Mouse (Mus musculus): ENCODE results near the gene Ovgp1. TPM values are rescaled to one million over a fixed set of nuclear protein-coding genes. Genes with fewer than 3 reads are reported as not detected.

Gene Ovgp1
- polyA plus RNA-seq, 1 experiment from 2014 or later = 4.1 TPM

- no peak for DNase-seq (ENCODE audit: low spot score)
- Histone ChIP-seq H3K4me1 (replicated peaks; ENCODE audit: control insufficient read depth, insufficient read depth, low read length) (no peaks in the 10 kb centered on the region), H3K27me3 (ENCODE audit: control insufficient read depth, insufficient read depth, low read length) (no peaks in the 10 kb centered on the region), H3K27ac (no peak overlapping the region), H3K36me3 (replicated peaks; ENCODE audit: control insufficient read depth, insufficient read depth) (peaks cover 4% of the 10 kb centered on the region), H3K9ac (no peak overlapping the region), H3K9me3 (ENCODE audit: control insufficient read depth, low read length) (no peaks in the 10 kb centered on the region), H3K4me2 (replicated peaks) (no peak overlapping the region), H3K4me3 (replicated peaks; ENCODE audit: low read length) (no peak overlapping the region)
- 83% methylated on average over 5 of the region's 5 CpGs for WGBS
- ATAC-seq (ENCODE audit: low FRiP score) = no peak
These were observed 38.5 kb upstream of the Ovgp1 start for GRCm38 (mm10) chr3:105935033-105935432.

GRCm38 (mm10) chr3:105936111-105936510 lies 37.4 kb upstream of the Ovgp1 start:
- Histone ChIP-seq H3K27ac (no peak overlapping the region), H3K4me1 (replicated peaks; ENCODE audit: control insufficient read depth, insufficient read depth, low read length) (no peaks in the 10 kb centered on the region), H3K9me3 (ENCODE audit: control insufficient read depth, low read length) (no peaks in the 10 kb centered on the region), H3K27me3 (ENCODE audit: control insufficient read depth, insufficient read depth, low read length) (no peaks in the 10 kb centered on the region), H3K4me3 (replicated peaks; ENCODE audit: low read length) (no peak overlapping the region), H3K36me3 (replicated peaks; ENCODE audit: control insufficient read depth, insufficient read depth) (peaks cover 15% of the 10 kb centered on the region), H3K9ac (no peak overlapping the region), H3K4me2 (replicated peaks) (no peak overlapping the region)
- 96% methylated on average over 4 of the region's 4 CpGs for WGBS
- no peak for DNase-seq (ENCODE audit: low spot score)
- no peak for ATAC-seq (ENCODE audit: low FRiP score)

- H3K9me3 ChIP-seq (ENCODE audit: control insufficient read depth, low read length) = no peaks in the 10 kb centered on the region
- no peak overlapping the region for H3K4me2 ChIP-seq (replicated peaks)
- no peaks in the 10 kb centered on the region for H3K4me1 ChIP-seq (replicated peaks; ENCODE audit: control insufficient read depth, insufficient read depth, low read length)
- H3K4me3 ChIP-seq (replicated peaks; ENCODE audit: low read length) = no peak overlapping the region
- no peaks in the 10 kb centered on the region for H3K27me3 ChIP-seq (ENCODE audit: control insufficient read depth, insufficient read depth, low read length)
- no peak overlapping the region for H3K27ac ChIP-seq
- DNase-seq (ENCODE audit: low spot score) (no peak), ATAC-seq (ENCODE audit: low FRiP score) (no peak)
- no peak overlapping the region for H3K9ac ChIP-seq
- peaks cover 85% of the 10 kb centered on the region for H3K36me3 ChIP-seq (replicated peaks; ENCODE audit: control insufficient read depth, insufficient read depth)
- 98% methylated on average over 7 of the region's 7 CpGs for WGBS
These were observed 22.2 kb upstream of the Ovgp1 start for GRCm38 (mm10) chr3:105951348-105951747.

GRCm38 (mm10) chr3:105957235-105957634 lies 16.3 kb upstream of the Ovgp1 start:
- DNase-seq (ENCODE audit: low spot score) = no peak
- Histone ChIP-seq H3K9me3 (ENCODE audit: control insufficient read depth, low read length) (no peaks in the 10 kb centered on the region), H3K4me2 (replicated peaks) (peak overlapping the region; percentile 85; the same call in 1 of the 2 replicates), H3K4me1 (replicated peaks; ENCODE audit: control insufficient read depth, insufficient read depth, low read length) (peaks cover 23% of the 10 kb centered on the region), H3K27ac (no peak overlapping the region), H3K4me3 (replicated peaks; ENCODE audit: low read length) (no peak overlapping the region), H3K27me3 (ENCODE audit: control insufficient read depth, insufficient read depth, low read length) (no peaks in the 10 kb centered on the region), H3K36me3 (replicated peaks; ENCODE audit: control insufficient read depth, insufficient read depth) (peaks cover 47% of the 10 kb centered on the region), H3K9ac (peak overlapping the region; percentile 89)
- ATAC-seq (ENCODE audit: low FRiP score) = no peak
- WGBS = 91% methylated on average over 1 of the region's 1 CpGs

GRCm38 (mm10) chr3:105958204-105958603 lies 15.3 kb upstream of the Ovgp1 start:
- WGBS = 43% methylated on average over 5 of the region's 5 CpGs
- Histone ChIP-seq H3K4me1 (replicated peaks; ENCODE audit: control insufficient read depth, insufficient read depth, low read length) (peaks cover 23% of the 10 kb centered on the region), H3K4me2 (replicated peaks) (peak overlapping the region; percentile 85), H3K9me3 (ENCODE audit: control insufficient read depth, low read length) (no peaks in the 10 kb centered on the region), H3K27me3 (ENCODE audit: control insufficient read depth, insufficient read depth, low read length) (no peaks in the 10 kb centered on the region), H3K36me3 (replicated peaks; ENCODE audit: control insufficient read depth, insufficient read depth) (peaks cover 47% of the 10 kb centered on the region), H3K27ac (no peak overlapping the region), H3K4me3 (replicated peaks; ENCODE audit: low read length) (peak overlapping the region; percentile 71), H3K9ac (peak overlapping the region; percentile 89)
- DNase-seq (ENCODE audit: low spot score) (no peak), ATAC-seq (ENCODE audit: low FRiP score) (no peak)

- Histone ChIP-seq H3K9ac (peak within 1 kb of the TSS; percentile 89), H3K27me3 (ENCODE audit: control insufficient read depth, insufficient read depth, low read length) (no peaks in the 10 kb centered on the region), H3K4me3 (replicated peaks; ENCODE audit: low read length) (peak within 1 kb of the TSS; percentile 71), H3K36me3 (replicated peaks; ENCODE audit: control insufficient read depth, insufficient read depth) (peaks cover 49% of the 10 kb centered on the region), H3K9me3 (ENCODE audit: control insufficient read depth, low read length) (no peaks in the 10 kb centered on the region), H3K4me2 (replicated peaks) (peak within 1 kb of the TSS; percentile 85), H3K4me1 (replicated peaks; ENCODE audit: control insufficient read depth, insufficient read depth, low read length) (peaks cover 23% of the 10 kb centered on the region), H3K27ac (peak within 1 kb of the TSS; percentile 80)
- DNase-seq (ENCODE audit: low spot score) (peak; percentile 100), ATAC-seq (ENCODE audit: low FRiP score) (peak; percentile 97)
- under 1% methylated on average over 51 of the region's 52 CpGs for WGBS
These were observed 14.4 kb upstream of the Ovgp1 start, which contains the start of gene Wdr77 for GRCm38 (mm10) chr3:105958974-105959580. Gene Wdr77 (plus strand): TSS chr3:105959369.

- peak overlapping the region; percentile 89 for H3K9ac ChIP-seq
- WGBS = 1% methylated on average over 26 of the region's 26 CpGs
- ATAC-seq (ENCODE audit: low FRiP score) (peak; percentile 79), DNase-seq (ENCODE audit: low spot score) (peak; percentile 59)
- H3K27ac ChIP-seq = peak overlapping the region; percentile 67; the same call in 1 of the 2 replicates
- peak overlapping the region; percentile 71 for H3K4me3 ChIP-seq (replicated peaks; ENCODE audit: low read length)
- peaks cover 23% of the 10 kb centered on the region for H3K4me1 ChIP-seq (replicated peaks; ENCODE audit: control insufficient read depth, insufficient read depth, low read length)
- H3K9me3 ChIP-seq (ENCODE audit: control insufficient read depth, low read length) = no peaks in the 10 kb centered on the region
- no peaks in the 10 kb centered on the region for H3K27me3 ChIP-seq (ENCODE audit: control insufficient read depth, insufficient read depth, low read length)
- peaks cover 49% of the 10 kb centered on the region for H3K36me3 ChIP-seq (replicated peaks; ENCODE audit: control insufficient read depth, insufficient read depth)
- peak overlapping the region; percentile 59 for H3K4me2 ChIP-seq (replicated peaks)
These were observed 13.9 kb upstream of the Ovgp1 start for GRCm38 (mm10) chr3:105959585-105959984.

GRCm38 (mm10) chr3:105959999-105960398 lies 13.5 kb upstream of the Ovgp1 start, which contains the start of gene Atp5f1:
Gene Atp5f1 (minus strand): TSS chr3:105960099.
- no peak for ATAC-seq (ENCODE audit: low FRiP score)
- peak within 1 kb of the TSS; percentile 89 for H3K9ac ChIP-seq
- no peaks in the 10 kb centered on the region for H3K9me3 ChIP-seq (ENCODE audit: control insufficient read depth, low read length)
- peak within 1 kb of the TSS; percentile 71 for H3K4me3 ChIP-seq (replicated peaks; ENCODE audit: low read length)
- H3K36me3 ChIP-seq (replicated peaks; ENCODE audit: control insufficient read depth, insufficient read depth) = peaks cover 49% of the 10 kb centered on the region
- peak within 1 kb of the TSS; percentile 80 for H3K27ac ChIP-seq
- no peak for DNase-seq (ENCODE audit: low spot score)
- peaks cover 23% of the 10 kb centered on the region for H3K4me1 ChIP-seq (replicated peaks; ENCODE audit: control insufficient read depth, insufficient read depth, low read length)
- H3K4me2 ChIP-seq (replicated peaks) = peak within 1 kb of the TSS; percentile 85
- WGBS = 5% methylated on average over 6 of the region's 6 CpGs
- H3K27me3 ChIP-seq (ENCODE audit: control insufficient read depth, insufficient read depth, low read length) = no peaks in the 10 kb centered on the region

GRCm38 (mm10) chr3:105960700-105961099 lies 12.8 kb upstream of the Ovgp1 start:
- no peak overlapping the region for H3K4me3 ChIP-seq (replicated peaks; ENCODE audit: low read length)
- peak overlapping the region; percentile 59 for H3K4me2 ChIP-seq (replicated peaks)
- H3K27me3 ChIP-seq (ENCODE audit: control insufficient read depth, insufficient read depth, low read length) = no peaks in the 10 kb centered on the region
- no peak overlapping the region for H3K27ac ChIP-seq
- 96% methylated on average over 2 of the region's 2 CpGs for WGBS
- H3K9me3 ChIP-seq (ENCODE audit: control insufficient read depth, low read length) = no peaks in the 10 kb centered on the region
- no peak for DNase-seq (ENCODE audit: low spot score)
- H3K36me3 ChIP-seq (replicated peaks; ENCODE audit: control insufficient read depth, insufficient read depth) = peaks cover 52% of the 10 kb centered on the region
- 0 out of 2 replicates have a peak overlapping the region, but pooled peaks have one; percentile 89 for H3K9ac ChIP-seq
- ATAC-seq (ENCODE audit: low FRiP score) = no peak
- H3K4me1 ChIP-seq (replicated peaks; ENCODE audit: control insufficient read depth, insufficient read depth, low read length) = peaks cover 23% of the 10 kb centered on the region

Data from hindbrain, embryonic 14.5 days (tissue).